Mouse (Mus musculus) testis, adult 2 months (tissue): Measurements from ENCODE around the gene Btbd17. TPM values are rescaled to one million over a fixed set of nuclear protein-coding genes. Genes with fewer than 3 reads are reported as not detected.

Source experiments
- H3K27ac ChIP-seq: fragments of 200-500 bp; 2 replicates; pipeline ENCODE4 v1.5.1; 2012; ENCODE audit warnings: low read depth, low read length; ENCODE audit not compliant: control insufficient read depth, insufficient read depth
- H3K27me3 ChIP-seq: fragments of 200-500 bp; 2 replicates; pipeline ENCODE4 v1.6.1; 2012; ENCODE audit warnings: mild to moderate bottlenecking, low read length, moderate library complexity; ENCODE audit not compliant: control insufficient read depth, insufficient read depth
- H3K36me3 ChIP-seq: fragments of 200-500 bp; 2 replicates; pipeline ENCODE4 v1.6.1; 2012; ENCODE audit warnings: mild to moderate bottlenecking, low read length; ENCODE audit not compliant: control insufficient read depth, insufficient read depth
- H3K4me1 ChIP-seq: fragments of 200-500 bp; 2 replicates; pipeline ENCODE4 v1.6.1; 2012; ENCODE audit warnings: low read length; ENCODE audit not compliant: control insufficient read depth, insufficient read depth
- H3K4me3 ChIP-seq: fragments of 200-500 bp; 2 replicates; pipeline ENCODE4 v1.5.1; 2012; ENCODE audit warnings: low read depth, mild to moderate bottlenecking, low read length, moderate library complexity, mixed read lengths; ENCODE audit not compliant: control insufficient read depth
- CTCF ChIP-seq: fragments of 200-500 bp; IDR thresholded peaks from 2 replicates; pipeline ENCODE4 v1.5.1; 2012; ENCODE audit warnings: low read depth, mild to moderate bottlenecking, inconsistent platforms, low read length, moderate library complexity; ENCODE audit not compliant: control insufficient read depth, insufficient read depth, insufficient replicate concordance
- POLR2A ChIP-seq: fragments of 200-500 bp; IDR thresholded peaks from 2 replicates; pipeline ENCODE4 v1.6.1; 2012; ENCODE audit warnings: low read depth, mild to moderate bottlenecking, inconsistent platforms, low read length, moderate library complexity; ENCODE audit not compliant: control insufficient read depth
- polyA plus RNA-seq: library from polyadenylated mRNA; depleted of rRNA; stranded (reverse); fragments of >200 nt; gene quantifications from 2 replicates; pipeline ENCODE4 v1.2.3, GENCODE M21; 2012

Btbd17 gene
- polyA plus RNA-seq, 1 experiment, result 0.42 TPM

GRCm38 (mm10) chr11:114793868-114794545, 1.7 kb downstream of the Btbd17 start:
- Histone ChIP-seq H3K4me3 (no peak overlapping the region), H3K27me3 (no peaks in the 10 kb centered on the region; the same call in 1 of the 2 replicates), H3K27ac (no peak overlapping the region), H3K36me3 (no peaks in the 10 kb centered on the region), H3K4me1 (peaks cover 21% of the 10 kb centered on the region)
- TF ChIP-seq CTCF, result no peak
- TF ChIP-seq POLR2A, result no peak

GRCm38 (mm10) chr11:114792931-114793494, 2.7 kb downstream of the Btbd17 start:
- Histone ChIP-seq H3K27me3 (no peaks in the 10 kb centered on the region; the same call in 1 of the 2 replicates), H3K4me3 (no peak overlapping the region), H3K36me3 (no peaks in the 10 kb centered on the region), H3K4me1 (peaks cover 21% of the 10 kb centered on the region), H3K27ac (no peak overlapping the region)
- TF ChIP-seq CTCF, result no peak
- no peak for TF ChIP-seq POLR2A

GRCm38 (mm10) chr11:114791891-114792411, 3.8 kb downstream of the Btbd17 start:
- H3K4me3 ChIP-seq, result peak overlapping the region; percentile 1
- peaks cover 21% of the 10 kb centered on the region for H3K4me1 ChIP-seq
- TF ChIP-seq CTCF (no peak), POLR2A (no peak)
- no peaks in the 10 kb centered on the region; the same call in 1 of the 2 replicates for H3K27me3 ChIP-seq
- H3K36me3 ChIP-seq, result no peaks in the 10 kb centered on the region
- H3K27ac ChIP-seq, result no peak overlapping the region

- Histone ChIP-seq H3K27me3 (no peaks in the 10 kb centered on the region; the same call in 1 of the 2 replicates), H3K27ac (no peak overlapping the region), H3K4me1 (peaks cover 22% of the 10 kb centered on the region)
Measured at GRCm38 (mm10) chr11:114791351-114791889, 4.3 kb downstream of the Btbd17 start.

GRCm38 (mm10) chr11:114790841-114791240, 4.9 kb downstream of the Btbd17 start:
- H3K4me3 ChIP-seq, result no peak overlapping the region
- no peak overlapping the region for H3K27ac ChIP-seq
- no peak for TF ChIP-seq CTCF
- no peak for TF ChIP-seq POLR2A
- H3K36me3 ChIP-seq, result no peaks in the 10 kb centered on the region
- no peaks in the 10 kb centered on the region; the same call in 1 of the 2 replicates for H3K27me3 ChIP-seq
- H3K4me1 ChIP-seq, result peaks cover 25% of the 10 kb centered on the region

More at GRCm38 (mm10) chr11:114791351-114791889, 4.3 kb downstream of the Btbd17 start:
- Histone ChIP-seq H3K36me3 (no peaks in the 10 kb centered on the region), H3K4me3 (peak overlapping the region; percentile 10)
- TF ChIP-seq POLR2A (no peak), CTCF (no peak)

- Histone ChIP-seq H3K27ac (no peak overlapping the region), H3K4me1 (peaks cover 22% of the 10 kb centered on the region), H3K4me3 (no peak overlapping the region), H3K36me3 (no peaks in the 10 kb centered on the region), H3K27me3 (no peaks in the 10 kb centered on the region; the same call in 1 of the 2 replicates)
- TF ChIP-seq POLR2A (no peak), CTCF (no peak)
Measured at GRCm38 (mm10) chr11:114790171-114790570, 5.6 kb downstream of the Btbd17 start.

GRCm38 (mm10) chr11:114789716-114790115, 6.0 kb downstream of the Btbd17 start:
- TF ChIP-seq CTCF (no peak), POLR2A (no peak)
- Histone ChIP-seq H3K27me3 (no peaks in the 10 kb centered on the region; the same call in 1 of the 2 replicates), H3K27ac (no peak overlapping the region), H3K36me3 (no peaks in the 10 kb centered on the region), H3K4me3 (peak overlapping the region; percentile 43; the same call in 1 of the 2 replicates), H3K4me1 (peaks cover 22% of the 10 kb centered on the region)
